Mouse (Mus musculus) gastrocnemius, adult 8-10 months (tissue): Measurements from ENCODE around the gene Golga2. TPM values are rescaled to one million over a fixed set of nuclear protein-coding genes. Genes with fewer than 3 reads are reported as not detected.

Experiments
- DNase-seq, 2 experiments: peaks; one replicate each; pipeline ENCODE4 v3.0.0; 2022; ENCODE audit warnings: low spot score in 2 of 2
- microRNA-seq: library from miRNA; unstranded; fragments of <30 nt; microRNA quantifications from one replicate; pipeline ENCODE4 v1.2.0, GENCODE M21; 2022
- total RNA-seq, 4 experiments: library from RNA; stranded (reverse); gene quantifications; 2 replicates each; pipeline ENCODE4 v1.2.4; 2022

The Golga2 gene
- total RNA-seq, 4 experiments from 2014 or later: 50.1 to 62.3 (median 53.8) TPM

- peak; percentile 57 to 72 for DNase-seq
Observed at GRCm38 (mm10) chr2:32342539-32343350, 55.6 kb downstream of the Golga2 start.

- no peak for DNase-seq
Observed at GRCm38 (mm10) chr2:32343351-32343671, 56.1 kb downstream of the Golga2 start.

- DNase-seq: no peak
Observed at GRCm38 (mm10) chr2:32344056-32344455, 56.9 kb downstream of the Golga2 start.

GRCm38 (mm10) chr2:32344598-32345321 lies 57.6 kb downstream of the Golga2 start:
- DNase-seq: no peak

GRCm38 (mm10) chr2:32347019-32347418 lies 59.8 kb downstream of the Golga2 start:
- DNase-seq: no peak

GRCm38 (mm10) chr2:32348311-32348710 lies 61.1 kb downstream of the Golga2 start:
- no peak for DNase-seq

GRCm38 (mm10) chr2:32349625-32350255 lies 62.6 kb downstream of the Golga2 start:
- DNase-seq: no peak

GRCm38 (mm10) chr2:32350471-32351051 lies 63.4 kb downstream of the Golga2 start:
- DNase-seq: no peak

- DNase-seq: no peak
Observed at GRCm38 (mm10) chr2:32351471-32351961, 64.3 kb downstream of the Golga2 start.

GRCm38 (mm10) chr2:32352151-32353006 lies 65.2 kb downstream of the Golga2 start, which contains the start of gene Ciz1:
Ciz1 (plus strand) TSS chr2:32352327.
- no peak for DNase-seq

GRCm38 (mm10) chr2:32353007-32353542 lies 65.9 kb downstream of the Golga2 start, which contains the start of gene Dnm1:
Dnm1 (minus strand) TSS chr2:32353338.
- DNase-seq: peak; percentile 85

- no peak for DNase-seq
Observed at GRCm38 (mm10) chr2:32353836-32354235, 66.7 kb downstream of the Golga2 start.

GRCm38 (mm10) chr2:32354336-32354895 lies 67.2 kb downstream of the Golga2 start:
- no peak for DNase-seq

GRCm38 (mm10) chr2:32356216-32356615 lies 69.0 kb downstream of the Golga2 start:
- DNase-seq: peak; percentile 31 to 61

Small RNAs within 50 kb of the gene (microRNA-seq; reads per million reads assigned to microRNA genes)
- gene Gm23363: not detected
- gene Mir199b: 60.7 reads per million, percentile 43 among the genes with 10 or more reads in this experiment

Other genes with a start within 250 kb of the Golga2 start
- 10 to 100 TPM; 10.8 to 17.5 (median 14.9) TPM for gene Fam78a, start 202.5 kb upstream of the Golga2 start, total RNA-seq
- 100 to 1,000 TPM in 3 of 4 experiments, 10 to 100 TPM in 1; 99.5 to 130 (median 113) TPM for gene Plpp7, start 191.9 kb upstream of the Golga2 start, total RNA-seq
- gene Prrc2b, start 136.3 kb upstream of the Golga2 start, total RNA-seq: 10 to 100 TPM; 81.0 to 90.8 (median 85.9) TPM
- 10 to 100 TPM in 3 of 4 experiments, 1 to 10 TPM in 1; 10.0 to 12.5 (median 11.9) TPM for gene Pomt1, start 50.8 kb upstream of the Golga2 start, total RNA-seq
- gene Uck1, start 27.2 kb upstream of the Golga2 start, total RNA-seq: 10 to 100 TPM; 10.1 to 10.9 (median 10.7) TPM
- gene Swi5, start 691 bp downstream of the Golga2 start, total RNA-seq: 100 to 1,000 TPM; 137 to 150 (median 140) TPM
- gene Ciz1, start 64.9 kb downstream of the Golga2 start, total RNA-seq: 10 to 100 TPM; 18.3 to 28.1 (median 25.8) TPM
- gene Dnm1, start 66.0 kb downstream of the Golga2 start, total RNA-seq: 1 to 10 TPM; 2.6 to 5.9 (median 3.9) TPM
- 10 to 100 TPM; 40.1 to 46.1 (median 42.3) TPM for gene 1110008P14Rik, start 94.6 kb downstream of the Golga2 start, total RNA-seq
- 1 to 10 TPM in 1 of 4 experiments, under 1 TPM in 1, not detected in 2; 0.65 to 1.9 TPM for gene Lcn2, start 100.9 kb downstream of the Golga2 start, total RNA-seq
- gene Ptges2, start 108.5 kb downstream of the Golga2 start, total RNA-seq: 10 to 100 TPM; 33.8 to 40.1 (median 36.1) TPM
- gene Naif1, start 163.1 kb downstream of the Golga2 start, total RNA-seq: 1 to 10 TPM; 2.1 to 2.7 (median 2.3) TPM
- 100 to 1,000 TPM in 1 of 4 experiments, 10 to 100 TPM in 3; 48.5 to 113 (median 60.4) TPM for gene Slc25a25, start 164.1 kb downstream of the Golga2 start, total RNA-seq
- gene Fam102a, start 247.9 kb downstream of the Golga2 start, total RNA-seq: 1 to 10 TPM; 1.6 to 3.8 (median 2.9) TPM